Mouse (Mus musculus) ES-E14 (cell line): Measurements from ENCODE around the gene Obscn.

ENCODE experiments used
- CHD2 ChIP-seq: IDR thresholded peaks from 2 replicates; pipeline ENCODE4 v1.6.1; 2014; ENCODE audit warnings: mild to moderate bottlenecking, low read depth, low read length, inconsistent platforms
- HCFC1 ChIP-seq: IDR thresholded peaks from 2 replicates; pipeline ENCODE4 v1.6.1; 2012; ENCODE audit warnings: low read length, inconsistent platforms, borderline replicate concordance; ENCODE audit not compliant: insufficient read depth
- ZNF384 ChIP-seq: IDR thresholded peaks from 2 replicates; pipeline ENCODE4 v1.6.1; 2012; ENCODE audit warnings: low read depth, low read length, inconsistent platforms

GRCm38 (mm10) chr11:59169807-59170206 is 33.6 kb upstream of the Obscn start:
- TF ChIP-seq HCFC1 (no peak), ZNF384 (no peak), CHD2 (no peak)
